Mouse (Mus musculus) heart, embryonic 11.5 days (tissue): ENCODE data around the gene Ctdspl. TPM values are rescaled to one million over a fixed set of nuclear protein-coding genes. Genes with fewer than 3 reads are reported as not detected.
A peak's percentile ranks its signal among the peaks of the same experiment; 100 is the strongest.

ENCODE experiments used
- ATAC-seq: fragments of 200-750 bp; cut with Nextera tagmentation; replicated peaks from 2 replicates; pipeline ENCODE4 v1.8.0; 2017; ENCODE audit warnings: moderate library complexity; ENCODE audit not compliant: insufficient number of reproducible peaks, low FRiP score, low TSS enrichment
- H3K27ac ChIP-seq: fragments of 300-500 bp; sonication (generic); 2 replicates; pipeline ENCODE4 v1.5.1; 2014; ENCODE audit warnings: mild to moderate bottlenecking, low read depth, low read length
- H3K27me3 ChIP-seq: fragments of 300-500 bp; sonication (generic); 2 replicates; pipeline ENCODE4 v1.6.1; 2014; ENCODE audit warnings: mild to moderate bottlenecking, low read length, mixed read lengths; ENCODE audit not compliant: control insufficient read depth, insufficient read depth
- H3K36me3 ChIP-seq: fragments of 300-500 bp; sonication (generic); 2 replicates; pipeline ENCODE4 v1.6.1; 2014; ENCODE audit warnings: mild to moderate bottlenecking, low read length, moderate library complexity, mixed read lengths; ENCODE audit not compliant: control insufficient read depth, insufficient read depth
- H3K4me1 ChIP-seq: fragments of 300-500 bp; sonication (generic); 2 replicates; pipeline ENCODE4 v1.6.1; 2014; ENCODE audit warnings: low read length; ENCODE audit not compliant: control insufficient read depth, insufficient read depth
- H3K4me2 ChIP-seq: fragments of 300-500 bp; sonication (generic); 2 replicates; pipeline ENCODE4 v1.6.1; 2014; ENCODE audit warnings: mild to moderate bottlenecking, moderate library complexity
- H3K4me3 ChIP-seq: fragments of 300-500 bp; sonication (generic); 2 replicates; pipeline ENCODE4 v1.5.1; 2014; ENCODE audit warnings: low read depth, low read length
- H3K9ac ChIP-seq: fragments of 300-500 bp; sonication (generic); 2 replicates; pipeline ENCODE4 v1.6.1; 2014; ENCODE audit warnings: mild to moderate bottlenecking, low read depth, low read length, moderate library complexity
- H3K9me3 ChIP-seq: fragments of 300-500 bp; sonication (generic); replicated peaks from 2 replicates; pipeline ENCODE4 v1.6.1; 2016; ENCODE audit warnings: low read length; ENCODE audit not compliant: control insufficient read depth
- WGBS: fragments of 180-500 bp; shearing (Covaris S2); extraction: QIAGEN DNeasy Blood & Tissue Kit; methylation state at CpG from one replicate; pipeline ENCODE4 v1.1.7; 2014; ENCODE audit not compliant: insufficient replicate concordance; 5-methylcytosine and 5-hydroxymethylcytosine counted together
- polyA plus RNA-seq: library from polyadenylated mRNA; unstranded; fragments of >200 nt; fragmentation: Nextera tagmentation; extraction: Ambion mirVana; gene quantifications from 2 replicates; pipeline ENCODE4 v1.2.1, GENCODE M21; 2014

Gene Ctdspl
- polyA plus RNA-seq, 1 experiment from 2014 or later: 10.5 TPM

- Histone ChIP-seq H3K27ac (no peak overlapping the region), H3K27me3 (no peaks in the 10 kb centered on the region), H3K4me2 (no peak overlapping the region), H3K4me3 (no peak overlapping the region), H3K4me1 (peaks cover 46% of the 10 kb centered on the region), H3K36me3 (no peaks in the 10 kb centered on the region), H3K9ac (0 out of 2 replicates have a peak overlapping the region, but pooled peaks have one; percentile 17), H3K9me3 (no peaks in the 10 kb centered on the region)
- WGBS: 59% methylated on average over 7 of the region's 7 CpGs
- no peak for ATAC-seq
Observed at GRCm38 (mm10) chr9:118990490-118990889, 64.2 kb downstream of the Ctdspl start.

GRCm38 (mm10) chr9:118991750-118992585 is 65.7 kb downstream of the Ctdspl start:
- no peak overlapping the region for H3K4me2 ChIP-seq
- 81% methylated on average over 21 of the region's 21 CpGs for WGBS
- no peak overlapping the region for H3K4me3 ChIP-seq
- no peaks in the 10 kb centered on the region for H3K27me3 ChIP-seq
- no peaks in the 10 kb centered on the region for H3K9me3 ChIP-seq
- no peak for ATAC-seq
- no peak overlapping the region for H3K27ac ChIP-seq
- H3K36me3 ChIP-seq: no peaks in the 10 kb centered on the region
- H3K9ac ChIP-seq: no peak overlapping the region
- peaks cover 43% of the 10 kb centered on the region for H3K4me1 ChIP-seq

GRCm38 (mm10) chr9:118992586-118992955 is 66.3 kb downstream of the Ctdspl start:
- Histone ChIP-seq H3K9ac (no peak overlapping the region), H3K4me3 (no peak overlapping the region), H3K36me3 (no peaks in the 10 kb centered on the region), H3K4me2 (no peak overlapping the region), H3K27ac (no peak overlapping the region), H3K4me1 (peaks cover 37% of the 10 kb centered on the region), H3K9me3 (no peaks in the 10 kb centered on the region), H3K27me3 (no peaks in the 10 kb centered on the region)
- WGBS: 81% methylated on average over 5 of the region's 5 CpGs
- ATAC-seq: no peak

GRCm38 (mm10) chr9:118994524-118995227 is 68.4 kb downstream of the Ctdspl start:
- H3K27me3 ChIP-seq: no peaks in the 10 kb centered on the region
- H3K4me2 ChIP-seq: no peak overlapping the region
- H3K9me3 ChIP-seq: no peaks in the 10 kb centered on the region
- H3K4me3 ChIP-seq: no peak overlapping the region
- no peak for ATAC-seq
- 41% methylated on average over 12 of the region's 12 CpGs for WGBS
- H3K4me1 ChIP-seq: peaks cover 33% of the 10 kb centered on the region
- peak overlapping the region; percentile 54 for H3K27ac ChIP-seq
- peak overlapping the region; percentile 43; the same call in 1 of the 2 replicates for H3K9ac ChIP-seq
- no peaks in the 10 kb centered on the region for H3K36me3 ChIP-seq

- Histone ChIP-seq H3K4me1 (peaks cover 28% of the 10 kb centered on the region), H3K27me3 (no peaks in the 10 kb centered on the region), H3K9ac (peak overlapping the region; percentile 43), H3K36me3 (no peaks in the 10 kb centered on the region), H3K4me2 (no peak overlapping the region), H3K4me3 (no peak overlapping the region), H3K27ac (0 out of 2 replicates have a peak overlapping the region, but pooled peaks have one; percentile 54), H3K9me3 (no peaks in the 10 kb centered on the region)
- 78% methylated on average over 6 of the region's 6 CpGs for WGBS
- no peak for ATAC-seq
Observed at GRCm38 (mm10) chr9:118995539-118995938, 69.3 kb downstream of the Ctdspl start.

GRCm38 (mm10) chr9:118997241-118997640 is 71.0 kb downstream of the Ctdspl start:
- Histone ChIP-seq H3K9me3 (no peaks in the 10 kb centered on the region), H3K36me3 (no peaks in the 10 kb centered on the region), H3K4me2 (no peak overlapping the region), H3K9ac (no peak overlapping the region), H3K27ac (no peak overlapping the region), H3K4me3 (no peak overlapping the region), H3K4me1 (peaks cover 23% of the 10 kb centered on the region), H3K27me3 (no peaks in the 10 kb centered on the region)
- no peak for ATAC-seq
- 94% methylated on average over 6 of the region's 6 CpGs for WGBS

GRCm38 (mm10) chr9:119000196-119000595 is 73.9 kb downstream of the Ctdspl start:
- Histone ChIP-seq H3K9me3 (no peaks in the 10 kb centered on the region), H3K27ac (no peak overlapping the region), H3K4me1 (peaks cover 40% of the 10 kb centered on the region), H3K4me3 (no peak overlapping the region), H3K36me3 (no peaks in the 10 kb centered on the region; the same call in 1 of the 2 replicates), H3K9ac (no peak overlapping the region), H3K27me3 (no peaks in the 10 kb centered on the region), H3K4me2 (no peak overlapping the region)
- 64% methylated on average over 6 of the region's 6 CpGs for WGBS
- ATAC-seq: no peak

GRCm38 (mm10) chr9:119002267-119002666 is 76.0 kb downstream of the Ctdspl start:
- H3K27me3 ChIP-seq: no peaks in the 10 kb centered on the region
- H3K27ac ChIP-seq: peak overlapping the region; percentile 80
- peak overlapping the region; percentile 53 for H3K4me2 ChIP-seq
- H3K4me3 ChIP-seq: peak overlapping the region; percentile 4; the same call in 1 of the 2 replicates
- no peaks in the 10 kb centered on the region; the same call in 1 of the 2 replicates for H3K36me3 ChIP-seq
- 0 out of 2 replicates have a peak overlapping the region, but pooled peaks have one; percentile 17 for H3K9ac ChIP-seq
- ATAC-seq: peak; percentile 60; the same call in 1 of the 2 replicates
- 18% methylated on average over 17 of the region's 17 CpGs for WGBS
- no peaks in the 10 kb centered on the region for H3K9me3 ChIP-seq
- peaks cover 38% of the 10 kb centered on the region for H3K4me1 ChIP-seq
